Mouse (Mus musculus) left cerebral cortex, postnatal 10 days (tissue): ENCODE measurements at regions not wholly inside any gene's neighbourhood (a gene's known extent, or its start where the extent isn't known, plus 50 kb on each side); places are given as distances from the start of the nearest gene placed in this dataset.

Experiments
- DNase-seq, 2 experiments: peaks; one replicate each; pipeline ENCODE4 v3.0.0; 2021 to 2022; ENCODE audit warnings: low spot score in 2 of 2, mixed read lengths in 1 of 2; ENCODE audit errors: extremely low spot score in 1 of 2
- intact Hi-C: fragments of 180-260 bp; cut with DNase I; formaldehyde crosslinking; loops from one replicate; pipeline ENCODE4 v1.15.1; 2025

DNA sequence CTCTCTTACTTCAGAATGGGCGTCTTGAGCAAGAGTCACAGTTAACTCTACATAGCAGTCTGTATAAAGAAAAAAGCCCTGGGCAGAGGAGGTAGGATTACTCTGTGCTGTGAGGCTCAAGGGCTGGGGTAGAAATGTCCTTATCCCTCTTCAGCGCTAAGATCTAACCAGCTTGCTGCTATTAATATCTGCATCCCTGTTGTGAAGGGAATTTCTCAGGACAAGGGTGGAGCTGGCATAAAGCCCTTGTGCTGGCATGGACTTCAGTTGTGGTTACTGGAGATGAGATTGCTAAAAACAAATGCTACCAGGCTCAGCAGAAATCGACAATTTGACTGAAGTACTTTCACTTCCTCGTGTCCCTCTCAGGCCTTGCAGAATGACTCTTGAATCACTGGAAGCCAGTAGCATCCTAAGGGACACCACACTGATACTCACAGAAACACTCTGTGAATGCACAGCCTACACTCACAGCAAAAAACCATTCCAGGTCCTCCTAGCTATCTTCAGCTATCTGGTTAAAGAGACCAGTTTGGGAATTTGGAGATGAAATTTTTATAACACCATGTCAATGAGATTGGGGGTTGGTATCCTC lies 185.1 kb upstream of the B3gat1 start:
- peak in 1 of 2 experiments; percentile 35 for DNase-seq
- intact Hi-C loops: no loop called here

GRCm38 (mm10) chr9:26549118-26549517 lies 184.4 kb upstream of the B3gat1 start:
- intact Hi-C loops: no loop called here
- no peak for DNase-seq

- intact Hi-C loops: no loop called here
- no peak for DNase-seq
These were observed 184.0 kb upstream of the B3gat1 start for GRCm38 (mm10) chr9:26549551-26549950.

DNA sequence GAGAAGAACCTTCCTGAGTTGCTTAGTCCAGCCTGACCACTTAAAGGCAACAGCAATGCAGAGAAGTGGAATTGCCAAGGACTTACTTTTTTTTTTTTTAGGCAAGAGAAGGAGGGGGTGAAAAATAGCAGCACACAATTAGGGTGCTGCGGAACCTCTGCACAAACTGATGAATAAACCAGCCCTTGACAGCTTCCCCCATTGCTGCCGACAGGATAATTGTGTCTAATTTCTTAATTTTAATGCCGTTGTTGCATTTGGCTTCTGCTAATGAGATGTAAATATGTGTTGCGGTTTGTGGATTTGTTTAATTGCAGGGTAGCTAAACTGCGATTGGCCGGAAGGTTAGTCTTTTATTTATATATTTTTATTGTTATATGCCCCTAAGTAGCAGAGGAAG lies 157.5 kb upstream of the B3gat1 start:
- intact Hi-C loops: no loop called here
- no peak for DNase-seq

DNA sequence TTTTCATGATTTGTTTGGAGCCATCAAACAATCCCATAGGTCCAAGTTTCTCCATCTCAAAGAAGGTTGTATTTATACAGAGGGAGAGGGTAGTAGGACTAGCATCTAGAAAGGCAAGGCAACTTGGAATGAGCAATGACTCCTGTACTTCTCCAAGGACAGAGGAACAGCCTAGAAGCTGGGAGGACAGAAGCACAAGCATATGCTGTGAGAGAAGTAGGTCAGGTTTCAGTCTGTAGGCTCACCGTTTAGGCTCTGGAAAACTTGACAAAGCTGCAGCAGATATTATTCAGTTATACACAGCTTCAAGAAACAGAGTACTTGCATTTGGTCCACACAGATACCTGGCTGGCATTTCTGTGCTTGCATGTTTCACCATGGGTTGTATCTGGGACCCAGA lies 131.5 kb upstream of the B3gat1 start:
- no peak for DNase-seq
- intact Hi-C loops: no loop called here

DNA sequence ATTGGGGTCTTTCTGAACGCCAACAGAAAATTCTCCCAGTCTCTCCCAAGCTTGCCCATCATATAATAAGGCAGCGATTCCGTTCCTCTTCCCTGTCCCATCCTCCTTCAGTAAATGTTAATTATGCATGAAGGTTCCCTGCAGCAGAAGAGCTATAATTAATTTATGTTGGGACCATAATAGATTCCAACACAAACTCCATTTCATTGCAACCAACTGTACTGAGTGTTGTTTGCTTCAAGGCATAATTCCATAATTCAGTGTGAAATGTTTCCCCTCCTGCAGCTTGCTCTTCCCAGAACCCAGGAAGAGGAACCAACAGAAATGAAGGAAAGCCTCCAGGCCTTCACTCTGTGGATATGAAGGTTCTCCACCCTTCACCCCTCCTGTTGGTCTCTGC lies 129.0 kb upstream of the B3gat1 start:
- DNase-seq: no peak

GRCm38 (mm10) chr9:26611711-26612437 lies 121.7 kb upstream of the B3gat1 start:
- intact Hi-C loops: no loop called here
- DNase-seq: no peak

More for the DNA sequence above, 129.0 kb upstream of the B3gat1 start:
- intact Hi-C loops: no loop called here

GRCm38 (mm10) chr9:26622840-26623448 lies 110.6 kb upstream of the B3gat1 start:
- no peak for DNase-seq
- intact Hi-C loops: no loop called here

GRCm38 (mm10) chr9:26625171-26625937 lies 108.2 kb upstream of the B3gat1 start:
- no peak for DNase-seq
- intact Hi-C loops: no loop called here

DNA sequence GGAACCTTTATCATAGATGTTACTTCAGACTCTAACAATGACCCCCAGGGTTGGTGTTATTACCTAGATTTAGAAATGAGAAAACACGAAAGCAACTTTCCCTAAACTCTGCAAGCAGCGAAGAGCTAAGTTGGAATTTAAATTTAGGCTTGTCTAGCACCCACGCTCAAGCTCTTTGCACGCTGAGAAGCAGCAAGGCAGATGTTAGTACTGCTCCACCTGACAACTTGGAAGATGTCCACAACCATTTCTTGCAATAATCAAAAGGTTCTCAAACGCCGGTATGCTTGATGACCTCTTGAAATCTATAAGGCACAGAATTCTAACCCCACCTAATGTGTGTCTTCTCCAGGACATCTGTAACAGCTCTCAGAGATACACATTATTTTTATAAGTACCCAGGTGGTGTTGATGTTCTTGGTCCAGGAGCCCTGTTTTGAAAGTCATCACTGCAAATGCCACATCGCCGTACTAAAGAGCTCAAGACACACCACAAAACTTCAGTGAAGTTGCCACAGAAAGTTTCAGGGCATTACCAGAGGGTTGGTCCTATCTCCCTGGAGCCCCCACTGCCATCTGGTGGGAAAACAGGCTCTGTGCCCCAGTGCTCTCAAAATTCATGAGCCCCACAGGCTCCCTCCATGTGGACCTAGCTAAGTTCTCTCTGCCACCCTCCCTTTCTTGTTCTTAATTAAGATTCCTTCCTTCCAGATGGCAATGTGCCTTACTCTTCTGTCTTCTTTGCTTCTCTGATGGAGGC lies 100.5 kb upstream of the B3gat1 start:
- DNase-seq: peak; percentile 55 to 59
- intact Hi-C loops: loop anchor here (5.0 to 10.0 kb wide), 2 partner anchors 99 to 258 kb away; partner anchors contain the start of gene B3gat1

DNA sequence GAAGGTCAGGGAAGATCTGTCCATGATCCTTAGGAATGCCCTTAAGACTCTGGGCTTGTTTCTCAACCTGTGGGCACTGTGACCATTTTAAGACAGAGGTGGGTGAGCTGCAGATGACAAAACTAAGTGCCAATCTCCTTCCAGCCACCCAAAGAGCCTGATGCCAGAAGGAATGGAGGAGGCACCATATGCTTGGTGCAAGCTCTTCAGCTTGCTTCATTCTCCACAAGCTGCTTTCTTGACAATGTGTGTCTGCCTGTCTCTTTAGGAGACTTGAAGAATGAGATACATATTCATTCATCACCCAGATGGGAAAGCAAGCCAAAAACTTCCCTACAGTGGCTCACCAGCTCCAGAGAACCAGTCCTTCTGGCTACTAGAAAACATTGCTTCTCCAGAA lies 98.3 kb upstream of the B3gat1 start:
- intact Hi-C loops: loop anchor here (10.0 kb wide), 1 partner anchor 260 kb away; no protein-coding TSS in a partner anchor
- peak in 1 of 2 experiments; percentile 56 for DNase-seq

DNA sequence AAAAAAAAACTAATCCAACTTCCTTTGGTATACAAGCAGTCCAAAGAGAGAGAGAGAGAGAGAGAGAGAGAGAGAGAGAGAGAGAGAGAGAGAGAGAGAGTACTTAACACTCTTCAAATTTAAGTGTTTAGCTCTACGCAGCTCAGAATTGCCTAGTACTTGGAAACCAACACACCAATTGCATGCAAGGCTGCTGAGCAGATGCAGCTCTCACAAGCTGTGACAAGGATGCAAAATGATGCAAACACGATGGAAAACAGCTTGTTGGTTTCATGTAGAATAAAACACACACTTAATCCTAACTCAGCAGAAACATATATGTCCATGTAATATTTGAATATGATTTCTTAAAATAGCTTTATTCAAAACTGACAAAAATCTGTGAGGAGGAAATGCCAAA lies 94.9 kb upstream of the B3gat1 start:
- intact Hi-C loops: loop anchor here (10.0 kb wide), 1 partner anchor 264 kb away; no protein-coding TSS in a partner anchor
- no peak for DNase-seq

- no peak for DNase-seq
- intact Hi-C loops: no loop called here
These were observed 91.2 kb upstream of the B3gat1 start for GRCm38 (mm10) chr9:26642302-26642701.

DNA sequence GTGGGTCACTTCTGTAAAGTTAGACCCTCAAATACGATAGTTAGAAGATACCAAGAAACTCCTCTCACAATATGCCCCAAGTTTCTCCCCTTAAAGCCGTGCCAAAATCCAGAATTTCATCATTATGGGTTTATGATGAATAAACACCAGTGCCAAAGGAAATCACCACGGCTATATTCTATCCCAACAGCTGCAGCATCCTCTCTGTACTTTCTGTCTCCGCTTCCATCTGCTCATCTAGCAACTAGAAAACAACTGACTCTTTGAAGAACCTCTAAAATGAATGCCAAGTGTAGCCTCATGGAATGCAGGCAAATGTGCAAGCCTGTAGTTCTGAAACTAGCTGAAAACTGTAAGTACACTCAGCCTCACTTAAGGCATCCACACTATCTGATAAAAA lies 90.7 kb upstream of the B3gat1 start:
- intact Hi-C loops: no loop called here
- no peak for DNase-seq

DNA sequence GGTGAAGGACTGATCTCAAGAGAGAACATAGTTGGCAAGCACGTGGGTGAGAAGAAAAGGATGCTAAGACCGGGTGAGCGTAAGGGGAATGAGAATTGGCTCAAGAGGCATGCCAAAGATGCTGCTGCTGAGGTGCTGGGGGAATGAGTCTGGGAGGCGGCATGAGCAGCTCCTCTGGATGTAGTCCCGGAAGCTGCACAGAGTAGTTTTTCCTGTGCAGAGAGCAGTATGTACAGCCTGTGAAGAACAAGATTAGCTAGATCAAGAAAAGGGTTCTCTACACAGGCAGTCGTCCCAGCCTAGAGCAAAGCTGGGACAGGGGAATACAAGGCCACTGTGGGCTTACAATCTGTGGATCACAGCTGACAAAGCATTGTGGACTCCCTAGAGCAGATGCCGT lies 84.0 kb upstream of the B3gat1 start:
- intact Hi-C loops: loop anchor here (5.0 kb wide), 1 partner anchor 88 kb away; no protein-coding TSS in a partner anchor

GRCm38 (mm10) chr9:26652920-26653319 lies 80.6 kb upstream of the B3gat1 start:
- intact Hi-C loops: no loop called here
- no peak for DNase-seq

More for the DNA sequence above, 84.0 kb upstream of the B3gat1 start:
- DNase-seq: no peak

- intact Hi-C loops: no loop called here
- no peak for DNase-seq
These were observed 74.2 kb upstream of the B3gat1 start for GRCm38 (mm10) chr9:26659366-26659765.

DNA sequence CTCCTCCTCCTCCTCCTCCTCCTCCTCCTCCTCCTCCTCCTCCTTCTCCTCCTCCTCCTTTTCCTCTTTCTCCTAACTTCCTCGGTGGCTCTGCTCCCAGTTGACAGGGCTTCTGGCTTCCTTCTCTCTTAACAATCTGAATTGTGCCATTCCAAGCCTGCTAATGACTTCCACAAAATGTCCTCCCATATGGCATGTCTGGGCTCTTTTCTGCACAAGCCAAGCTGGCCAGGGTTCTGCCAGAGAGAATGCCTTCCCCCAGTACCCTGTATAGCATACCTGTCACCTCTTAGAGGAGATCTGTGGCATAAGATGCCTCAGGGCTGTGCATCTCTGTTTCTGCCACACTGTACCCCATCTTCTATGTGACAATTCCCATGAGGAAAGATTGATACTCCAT lies 70.0 kb upstream of the B3gat1 start:
- no peak for DNase-seq
- intact Hi-C loops: no loop called here

DNA sequence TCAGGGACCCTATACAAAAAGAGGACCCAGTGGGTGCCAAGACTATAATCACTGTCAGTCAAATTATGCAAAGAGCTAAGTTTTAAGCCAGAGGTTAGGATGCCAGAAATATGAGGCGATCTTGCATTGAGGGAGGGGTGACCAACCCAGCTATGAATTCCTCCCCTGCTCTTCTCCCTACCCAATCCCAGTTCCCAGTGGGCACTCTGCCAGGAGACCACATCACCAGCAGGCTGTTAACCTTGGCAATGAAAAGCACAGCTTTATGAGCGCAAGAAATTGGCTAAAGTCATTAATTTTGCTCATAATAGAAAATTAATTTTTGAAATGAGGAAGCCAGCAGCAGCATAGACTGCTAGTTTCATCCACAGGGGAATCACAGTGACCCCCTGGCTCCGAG lies 65.7 kb upstream of the B3gat1 start:
- DNase-seq: peak in 1 of 2 experiments; percentile 32

More for the DNA sequence above, 65.7 kb upstream of the B3gat1 start:
- intact Hi-C loops: no loop called here
